Mouse (Mus musculus) brain, embryonic 18.5 days (tissue): ENCODE data around the gene Dpf3.

Experiments
- DNase-seq: peaks from one replicate; pipeline ENCODE4 v3.0.0-alpha.2; 2012; ENCODE audit warnings: low read depth, low spot score

Gene Dpf3

DNA sequence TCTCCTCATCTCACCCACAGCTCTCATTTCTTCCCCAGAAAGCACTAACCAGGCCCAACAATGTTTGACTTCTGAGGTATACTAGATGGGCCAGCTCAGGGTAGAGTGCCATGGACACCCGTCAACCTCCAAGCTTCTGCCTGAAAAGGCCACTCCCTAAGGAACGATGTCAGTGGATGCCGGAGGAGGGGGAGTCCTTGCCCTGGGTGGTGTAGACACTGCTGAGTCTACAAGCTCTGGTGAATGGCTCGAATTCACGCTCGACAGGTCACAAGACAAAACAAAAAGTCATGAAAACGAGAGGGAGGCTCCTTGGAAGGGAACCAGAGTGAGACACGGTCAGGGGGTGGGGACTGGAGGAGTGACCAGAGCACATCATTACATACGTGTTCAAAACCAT is 17.4 kb downstream of the Dpf3 start:
- DNase-seq: no peak

DNA sequence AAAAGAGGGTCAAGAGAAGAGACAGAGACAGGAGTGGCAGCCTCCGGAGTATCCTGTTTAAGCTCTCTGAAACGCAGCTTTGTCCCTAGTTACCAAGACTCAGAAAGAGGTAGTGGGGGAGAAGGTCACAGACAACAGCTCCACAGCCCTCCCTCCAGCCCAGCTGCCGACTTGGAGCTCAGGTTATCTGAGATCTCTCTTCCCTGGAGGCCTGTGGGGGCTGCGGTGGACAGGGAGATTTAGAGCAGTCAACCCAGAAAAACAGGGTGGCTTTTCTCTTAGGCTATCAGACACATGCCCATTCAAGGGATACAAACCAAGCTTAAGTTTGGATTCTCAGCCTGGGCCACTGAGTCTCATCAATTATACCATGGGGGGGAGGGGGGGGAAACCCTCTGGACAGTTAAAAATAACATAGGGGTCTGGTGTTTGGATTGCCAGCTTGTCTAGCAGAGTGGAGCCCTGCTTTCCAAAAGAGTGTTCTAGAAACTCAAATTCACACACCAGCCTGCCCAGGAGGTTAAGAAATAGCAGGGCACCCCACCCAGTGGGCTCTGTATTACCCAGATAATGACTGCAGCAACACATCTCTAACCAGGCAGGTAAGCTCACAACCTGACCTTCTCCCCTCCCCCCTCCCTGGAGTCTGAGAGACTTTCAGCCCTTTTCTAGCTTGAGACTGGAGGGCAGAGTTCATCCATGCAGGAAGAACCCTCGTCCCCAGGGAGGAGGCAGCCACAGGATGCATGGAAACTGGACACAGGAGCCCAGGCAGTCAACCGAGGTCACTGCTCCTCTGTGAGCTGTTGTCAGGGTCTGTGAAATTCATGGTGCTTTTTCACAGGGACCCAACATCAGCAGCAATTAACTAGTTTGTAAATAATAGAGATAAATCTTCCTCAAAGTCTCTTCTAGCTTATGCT is 20.7 kb downstream of the Dpf3 start:
- DNase-seq: no peak

DNA sequence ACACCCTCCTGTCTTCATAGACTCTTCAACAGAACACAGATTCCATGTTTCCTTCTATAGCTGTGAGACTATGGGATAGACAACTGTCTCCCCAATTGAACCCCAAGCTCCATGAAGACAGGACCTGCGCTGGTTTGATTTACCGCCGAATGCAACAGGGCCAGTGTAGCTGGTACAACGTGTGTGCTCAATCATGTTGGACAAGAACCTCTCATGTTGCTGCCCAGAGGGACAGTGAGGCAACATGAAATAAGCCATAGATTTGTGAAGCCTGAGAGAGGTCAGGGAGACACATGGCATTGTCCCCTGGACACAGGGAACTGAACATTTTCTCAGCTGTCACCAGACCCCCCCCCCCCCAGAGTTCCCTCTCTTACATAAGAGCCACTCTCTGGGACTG is 21.5 kb downstream of the Dpf3 start:
- no peak for DNase-seq

DNA sequence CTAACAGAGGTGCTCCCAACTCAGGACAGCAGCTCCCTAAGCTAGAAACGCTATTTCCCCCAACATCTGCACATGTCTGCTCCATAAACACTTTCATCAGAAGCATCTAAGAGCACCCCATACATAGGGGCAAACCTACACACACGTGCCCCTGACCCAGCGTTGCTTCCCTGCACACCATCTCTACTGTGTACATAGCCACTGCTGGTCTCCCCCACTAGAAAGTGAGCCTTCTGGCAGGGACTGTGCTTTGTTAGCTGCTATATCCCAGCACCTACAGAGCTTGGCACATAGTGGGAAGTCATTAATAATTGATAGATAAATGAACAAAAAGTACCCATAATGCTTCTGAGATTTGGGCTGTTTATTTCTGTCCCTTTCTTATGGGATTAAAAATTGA is 27.2 kb downstream of the Dpf3 start:
- DNase-seq: no peak

DNA sequence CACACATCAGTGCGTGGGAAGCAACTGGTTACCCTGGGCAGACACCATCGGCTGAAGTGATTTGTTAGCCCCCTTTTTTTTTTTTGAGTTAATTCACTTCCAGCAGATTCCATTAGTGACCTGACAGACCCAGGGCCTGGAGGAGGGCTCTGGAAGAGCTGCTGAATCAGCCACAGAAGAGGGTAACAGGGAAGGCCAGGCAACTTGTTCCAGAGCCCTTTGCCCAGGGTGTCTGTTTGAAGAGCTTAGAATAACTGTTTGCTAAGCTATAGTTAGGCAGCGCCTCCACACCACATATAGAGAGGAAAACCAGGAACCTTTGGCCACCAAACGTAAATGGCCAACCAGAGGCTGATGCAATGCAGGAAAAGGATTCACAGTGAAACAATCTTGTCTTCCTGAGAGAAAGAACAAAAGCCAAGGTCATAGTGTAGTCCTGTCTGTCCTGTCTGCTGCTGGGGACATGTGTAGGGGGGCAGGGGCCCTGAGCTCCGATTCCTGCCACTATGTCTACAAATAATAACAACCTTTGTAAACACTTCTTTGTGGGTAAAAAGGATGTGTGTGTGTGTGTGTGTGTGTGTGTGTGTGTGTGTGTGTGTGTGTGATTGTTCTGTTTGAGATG is 32.7 kb downstream of the Dpf3 start:
- DNase-seq: no peak

DNA sequence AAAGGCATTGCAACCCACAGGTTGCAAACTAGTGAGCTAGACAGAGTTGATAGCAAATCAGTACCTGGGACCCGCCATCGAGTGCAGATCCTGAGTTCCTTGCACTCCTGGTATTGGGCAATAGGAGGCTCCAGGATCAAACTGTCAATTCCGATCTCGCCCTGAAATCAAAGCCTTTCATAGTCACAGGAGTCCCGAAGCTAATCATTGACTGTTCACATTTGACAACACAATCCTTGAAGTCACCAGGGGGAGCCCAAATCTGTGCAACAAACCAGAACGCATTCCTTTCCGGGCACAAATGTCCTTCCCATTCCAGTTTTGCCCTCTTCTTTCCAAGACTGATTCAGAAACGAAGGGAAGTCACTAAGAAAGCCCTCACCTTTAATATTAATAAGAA is 35.7 kb downstream of the Dpf3 start:
- no peak for DNase-seq

DNA sequence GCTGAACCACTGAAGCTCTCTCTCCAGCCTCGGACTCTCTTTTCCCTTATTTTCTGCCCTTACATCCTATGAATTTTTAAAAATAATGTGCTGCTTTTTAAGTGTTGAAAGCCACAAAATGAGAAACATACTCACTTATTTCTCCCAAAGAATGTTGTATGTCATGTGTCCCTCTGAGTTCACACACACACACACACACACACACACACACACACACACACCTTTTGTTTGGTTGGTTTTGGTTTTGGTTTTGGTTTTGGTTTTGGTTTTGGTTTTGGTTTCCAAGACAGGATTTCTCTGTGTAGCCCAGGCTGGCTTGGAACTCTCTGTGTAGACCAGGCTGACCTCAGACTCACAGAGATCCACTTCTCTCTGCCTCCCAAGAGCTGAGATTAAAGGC is 37.0 kb downstream of the Dpf3 start:
- DNase-seq: no peak

DNA sequence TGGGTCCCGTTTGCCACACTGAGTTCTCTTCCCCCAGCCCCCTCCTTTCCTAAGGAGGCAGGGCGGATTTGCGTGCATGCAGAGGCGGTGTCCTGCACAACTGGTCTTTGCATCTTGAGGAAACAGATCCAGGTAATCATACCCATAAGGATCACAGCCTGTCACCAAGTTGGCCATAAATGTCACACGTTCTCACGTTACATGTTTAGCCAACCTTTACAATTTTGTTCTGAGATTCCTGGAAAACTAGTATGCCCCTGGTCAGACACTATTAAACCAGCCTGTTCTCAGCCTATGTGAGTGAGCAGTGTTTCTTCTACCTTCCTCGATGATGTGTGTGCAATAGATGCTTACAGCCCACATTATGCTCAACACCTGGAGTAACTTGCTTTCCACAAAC is 38.3 kb downstream of the Dpf3 start:
- no peak for DNase-seq

DNA sequence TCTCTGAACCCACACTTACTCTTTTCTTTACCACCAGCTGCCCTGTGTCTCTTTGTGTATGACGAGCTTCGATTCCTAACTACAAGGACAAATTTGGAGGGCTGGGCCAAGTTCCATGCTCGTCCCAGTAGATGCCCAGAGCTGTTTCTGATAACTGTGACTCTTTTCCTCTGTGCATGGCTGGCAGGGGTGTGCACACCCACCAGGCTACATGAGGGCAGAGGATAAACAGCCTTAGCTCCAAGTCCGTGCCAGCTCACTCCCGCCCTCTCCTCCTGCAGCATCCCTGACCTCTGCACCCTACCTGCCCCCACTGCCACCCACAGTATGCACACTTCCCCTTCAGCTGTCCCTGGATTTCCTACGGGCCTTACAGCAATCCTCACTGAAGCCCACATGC is 41.9 kb downstream of the Dpf3 start:
- DNase-seq: no peak

DNA sequence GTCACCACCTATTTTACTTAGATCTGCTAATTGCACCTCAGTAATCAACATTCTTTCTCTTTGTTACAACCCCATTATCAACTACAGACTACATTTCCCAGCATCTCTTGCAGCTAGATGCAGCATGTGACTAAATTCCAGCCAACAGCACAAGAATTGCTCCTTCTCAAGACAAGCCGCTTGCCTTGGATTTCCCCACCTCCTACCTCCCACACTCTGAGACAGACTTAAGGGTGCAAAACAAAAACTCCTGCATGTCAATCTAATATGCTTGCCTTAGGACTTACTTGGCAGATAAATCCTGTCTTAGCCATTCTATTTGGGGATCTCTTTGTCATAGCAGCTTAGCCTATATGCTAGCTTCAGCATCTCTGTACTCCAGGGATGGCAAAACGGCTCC is 43.1 kb downstream of the Dpf3 start:
- DNase-seq: no peak

DNA sequence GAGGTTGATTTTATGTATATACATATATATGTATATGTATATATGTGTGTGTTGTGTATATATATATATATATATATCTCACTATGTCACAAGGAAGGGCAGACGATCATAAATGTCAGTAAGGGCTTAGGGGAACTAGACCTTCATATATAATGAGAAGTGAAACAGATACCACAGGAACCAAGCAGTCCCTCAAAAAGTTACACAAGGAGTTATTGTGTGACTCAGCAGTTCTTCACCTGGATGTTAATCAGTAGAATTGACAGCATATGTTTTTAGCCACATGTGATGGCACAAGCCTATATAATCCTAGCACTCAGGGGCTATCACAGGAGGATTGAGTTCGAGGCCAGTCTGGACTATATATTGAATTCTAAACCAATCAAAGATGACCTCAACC is 49.5 kb downstream of the Dpf3 start:
- DNase-seq: no peak

DNA sequence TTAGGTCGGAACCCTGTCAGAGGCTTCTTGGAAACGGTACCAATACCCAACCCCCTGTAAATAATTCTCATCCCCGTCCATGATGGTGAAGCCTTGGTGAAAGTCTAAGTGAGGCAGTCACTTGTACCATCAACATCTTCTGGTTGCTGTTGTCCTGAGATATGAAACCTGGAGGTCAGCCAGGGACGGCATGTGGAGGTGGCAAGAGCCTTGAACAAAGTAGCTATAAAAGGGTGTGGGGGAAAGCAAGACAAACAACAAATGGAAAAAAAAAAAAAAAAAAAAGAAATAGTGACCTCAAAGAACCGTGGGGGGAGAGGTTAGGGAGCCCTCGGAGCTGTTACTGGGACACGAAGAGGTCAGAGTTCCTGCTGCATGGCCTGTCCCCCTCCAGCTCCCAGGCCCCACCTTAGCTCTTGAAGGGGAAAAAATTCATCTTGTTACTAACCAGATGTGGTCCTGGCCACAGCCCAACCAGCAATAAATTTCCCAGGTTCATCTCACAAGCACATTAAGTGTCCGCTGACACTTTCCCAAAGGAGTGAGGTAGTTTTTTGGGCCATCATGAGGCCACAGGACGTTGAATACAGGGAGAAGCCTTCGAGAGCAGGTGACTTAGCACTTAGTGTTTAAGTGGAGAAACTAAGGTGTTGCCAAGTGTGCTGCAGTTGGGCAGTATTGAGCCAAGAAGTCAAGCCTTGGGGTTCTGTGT is 53.4 kb downstream of the Dpf3 start:
- DNase-seq: no peak

DNA sequence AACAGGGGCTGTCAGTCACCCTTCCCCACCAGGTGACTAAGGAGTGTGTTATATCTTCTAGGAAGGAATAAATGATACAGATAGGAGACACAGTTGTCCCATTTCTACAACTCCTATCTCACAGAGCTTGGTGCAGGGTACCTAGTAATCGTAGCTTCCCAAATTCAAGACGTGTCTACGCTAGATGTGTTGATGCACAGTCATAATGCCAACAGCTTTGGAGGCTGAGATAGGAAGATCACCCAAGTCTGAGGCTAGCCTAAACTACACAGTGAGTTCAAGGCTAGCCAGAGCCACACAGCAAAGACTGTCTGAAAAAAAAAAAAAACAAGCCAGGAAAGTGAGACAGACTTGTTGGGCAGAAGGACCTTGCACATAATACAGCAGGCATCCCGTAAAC is 54.1 kb downstream of the Dpf3 start:
- DNase-seq: no peak

DNA sequence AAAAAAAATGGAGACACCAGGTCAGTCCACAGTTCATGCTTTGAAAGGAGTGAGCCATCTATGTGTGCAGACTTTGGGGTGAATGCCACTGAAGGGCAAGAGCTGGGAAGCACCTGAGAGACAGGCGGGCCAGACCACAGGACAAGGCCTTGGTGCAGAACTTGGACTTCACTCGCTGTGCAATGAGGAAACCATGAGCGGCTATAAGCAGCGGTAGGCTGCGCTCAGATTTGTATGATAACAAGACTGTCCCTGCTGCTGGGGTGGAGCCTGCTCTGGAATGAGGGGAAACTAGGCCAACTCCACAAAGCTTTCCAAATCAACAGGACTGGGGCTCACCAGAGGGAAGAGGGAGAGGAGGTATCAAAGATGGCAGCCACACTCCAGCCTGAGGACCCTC is 57.3 kb downstream of the Dpf3 start:
- DNase-seq: no peak

DNA sequence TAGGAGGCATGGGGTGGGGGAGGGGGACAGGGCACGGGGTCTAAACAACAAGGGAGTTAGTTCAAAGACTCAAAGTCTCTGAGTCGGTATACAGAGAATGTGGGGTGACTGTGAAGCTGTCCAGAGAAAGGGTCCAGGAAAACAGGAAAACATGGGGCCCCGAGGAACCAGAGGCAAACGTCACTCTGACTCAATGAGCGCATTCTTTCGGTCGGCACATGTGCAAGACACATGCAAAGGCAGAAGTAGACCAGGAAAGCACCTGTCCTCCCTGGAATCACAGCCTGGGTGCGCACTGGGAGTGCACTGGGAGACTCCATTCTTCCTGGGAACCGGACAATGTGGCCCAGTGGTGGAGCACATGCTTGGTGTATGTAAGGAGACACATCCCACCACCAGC is 59.5 kb downstream of the Dpf3 start:
- no peak for DNase-seq

DNA sequence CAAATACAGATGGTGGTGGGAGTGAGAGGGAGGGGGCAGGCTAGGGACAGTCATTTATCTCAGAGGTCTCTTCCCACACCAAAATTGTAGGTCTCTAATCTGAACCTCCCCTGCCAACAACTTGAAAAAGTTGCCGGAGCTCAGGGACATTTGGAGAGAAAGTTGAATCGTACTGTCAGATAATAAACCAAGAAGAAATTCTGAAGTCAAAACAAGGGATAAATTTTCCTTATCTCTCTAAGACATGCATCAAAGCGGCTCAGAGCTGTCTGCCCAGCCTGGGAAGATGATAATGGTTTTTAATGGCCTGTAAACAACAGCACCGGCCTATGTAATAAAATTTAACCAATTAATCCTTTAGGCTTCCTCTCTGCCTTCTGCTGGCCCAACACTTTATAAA is 59.9 kb downstream of the Dpf3 start:
- DNase-seq: no peak

DNA sequence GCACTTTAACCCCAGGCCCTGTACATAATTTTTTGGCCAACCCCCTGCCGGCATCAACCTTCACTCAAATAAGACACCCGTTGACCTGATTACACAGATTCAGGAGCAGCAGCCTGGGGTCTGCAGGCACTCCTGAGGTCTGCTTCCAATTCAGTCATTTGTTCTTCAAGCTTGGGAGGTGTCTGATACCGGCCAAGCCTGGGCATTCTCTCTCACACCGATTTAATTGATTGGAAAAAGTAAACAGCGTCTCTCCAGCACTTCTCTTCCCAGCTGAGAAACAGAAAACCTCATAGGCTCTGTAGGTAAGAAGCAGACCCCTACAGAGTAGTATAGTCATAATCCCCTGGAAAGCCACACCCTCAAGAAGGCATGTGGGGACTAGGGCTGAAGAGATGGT is 61.2 kb downstream of the Dpf3 start:
- DNase-seq: no peak

DNA sequence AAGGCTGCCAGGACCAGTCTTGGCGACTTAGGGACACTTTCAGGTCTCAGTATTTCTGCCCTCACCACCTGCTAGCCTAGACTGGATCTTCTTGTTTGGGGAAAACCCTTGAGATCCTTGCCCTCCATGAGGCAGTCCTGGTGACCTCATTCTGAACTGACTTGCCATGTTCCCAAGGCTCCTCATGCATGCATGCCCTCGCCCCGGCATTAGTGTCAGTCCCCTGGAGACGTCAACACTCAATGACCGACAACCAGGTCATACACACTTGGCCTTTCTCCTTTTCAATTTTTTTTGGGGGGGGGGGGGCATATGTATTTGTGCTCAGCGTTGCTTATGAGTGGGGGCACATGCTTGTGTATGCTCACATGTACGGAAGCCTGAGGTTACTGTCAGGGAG is 61.8 kb downstream of the Dpf3 start:
- DNase-seq: no peak

DNA sequence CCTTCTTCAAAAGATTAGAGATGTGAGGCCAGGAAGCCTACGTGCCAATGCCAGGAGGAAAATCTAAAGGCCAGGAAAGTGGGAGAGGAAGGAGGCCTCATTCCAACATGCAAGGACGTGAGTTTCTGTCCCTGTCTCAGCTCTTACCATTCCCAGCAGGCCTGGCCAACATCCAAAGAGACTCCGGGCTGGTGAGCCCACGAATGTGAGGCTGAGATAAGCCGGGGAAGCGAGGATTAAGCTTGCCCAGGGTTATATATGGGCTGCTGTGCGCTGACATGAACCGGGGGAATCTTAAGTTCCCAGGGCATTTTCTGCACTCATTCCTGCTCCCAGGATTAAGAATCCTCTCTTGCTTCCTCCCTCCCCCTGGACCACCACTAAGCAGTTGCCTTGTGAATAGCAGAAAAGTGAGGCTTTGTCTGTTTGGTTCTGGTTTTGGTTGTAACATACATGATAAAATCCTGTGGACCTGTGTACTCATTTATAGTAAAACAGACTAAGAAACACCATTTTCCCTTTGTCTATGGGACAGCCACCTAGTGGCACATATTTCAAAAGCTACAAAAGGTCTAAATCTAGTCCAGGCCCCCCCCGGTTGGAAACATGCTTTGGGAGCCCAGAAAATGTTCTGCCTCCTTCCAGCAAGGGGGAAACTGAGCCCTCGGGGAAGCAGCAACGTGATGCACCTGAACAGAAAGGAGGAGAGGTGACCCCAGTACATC is 62.6 kb downstream of the Dpf3 start:
- DNase-seq: no peak

DNA sequence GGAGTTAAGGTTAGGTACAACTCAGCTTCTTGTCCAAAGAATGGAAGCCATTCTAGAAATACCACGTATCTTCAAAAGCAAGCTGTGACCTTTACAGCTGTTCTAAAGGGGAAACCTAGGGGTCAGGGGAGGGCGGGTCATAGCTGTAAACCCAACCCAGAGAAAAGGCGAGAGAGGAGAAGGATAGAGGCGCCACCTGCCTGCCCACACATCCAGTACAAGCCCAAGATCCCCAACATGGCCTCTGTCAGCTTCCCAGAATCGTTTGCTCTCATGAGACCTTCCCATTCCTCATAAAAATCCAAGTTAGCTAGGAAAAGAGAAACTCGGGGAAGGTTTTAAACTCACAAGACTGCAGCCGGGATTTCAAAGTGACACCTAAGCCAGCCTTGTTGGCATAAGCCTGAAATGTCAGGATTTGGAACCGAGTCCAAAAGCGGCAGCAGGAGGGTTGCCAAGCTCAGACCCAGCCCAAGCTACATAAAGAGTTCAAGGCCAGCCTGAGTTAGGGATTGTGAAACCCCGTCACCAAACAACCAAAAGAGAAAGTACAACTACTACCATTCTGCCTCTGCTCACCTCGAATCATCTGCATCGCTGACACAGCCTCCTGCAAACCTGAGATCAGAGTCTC is 63.3 kb downstream of the Dpf3 start:
- no peak for DNase-seq

DNA sequence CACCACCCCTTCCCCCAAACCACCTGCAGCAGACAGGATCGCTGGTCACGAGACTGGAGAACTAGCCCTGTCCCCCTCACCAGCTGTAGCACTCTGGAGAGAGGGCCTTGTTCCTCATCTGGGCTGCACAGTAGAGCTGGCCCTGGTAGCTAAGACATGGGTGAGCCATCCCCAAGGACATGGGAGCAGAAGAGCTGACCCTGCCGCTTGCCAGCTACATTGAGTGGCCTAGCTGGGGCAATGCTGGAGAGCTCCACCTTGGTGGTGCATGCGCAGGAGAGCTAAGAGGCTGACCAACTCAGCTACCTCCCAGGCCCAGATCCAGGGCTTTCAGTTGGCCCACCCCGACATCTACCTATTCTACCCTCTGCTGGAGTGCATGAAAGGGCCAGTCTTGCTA is 67.2 kb downstream of the Dpf3 start:
- DNase-seq: no peak

DNA sequence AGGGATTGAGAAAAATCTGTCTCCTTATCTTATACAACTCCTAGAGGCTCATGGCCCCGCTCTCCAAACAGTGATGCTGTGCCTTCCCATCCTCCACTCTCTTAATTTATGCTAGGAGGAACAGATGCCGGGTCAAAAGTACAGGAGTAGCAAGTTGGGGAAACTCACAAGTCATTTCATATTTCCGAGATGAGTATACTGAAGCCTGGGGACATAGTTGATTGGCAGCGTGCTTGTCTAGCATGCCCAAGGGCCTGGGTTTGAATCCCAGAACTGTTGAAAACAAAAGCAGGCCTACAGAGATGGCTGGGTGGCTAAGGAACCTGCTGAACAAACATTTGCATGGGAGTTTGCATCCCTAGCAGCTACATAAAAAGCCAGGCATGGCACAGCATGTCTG is 72.3 kb downstream of the Dpf3 start:
- DNase-seq: no peak
